Mouse (Mus musculus): ENCODE measurements around the gene Pianp. TPM values are rescaled to one million over a fixed set of nuclear protein-coding genes. Genes with fewer than 3 reads are reported as not detected.

The Pianp gene
- total RNA-seq (2021) = 1 to 10 TPM; 3.8 to 5.6 TPM
- long read RNA-seq, experiment 1, partial matches to known transcripts = 0 of 4 reads
- long read RNA-seq, experiment 1, other reads (novel, unspliced or antisense) = 1 of 4 reads
- long read RNA-seq, experiment 2 = 0 reads

GRCm38 (mm10) chr6:124996551-124997501, at the start of gene Pianp:
Pianp (plus strand) TSS chr6:124996694.
- peak; percentile 92 for DNase-seq

- no peak for DNase-seq
Measured at GRCm38 (mm10) chr6:124953991-124954715, 42.3 kb upstream of the Pianp start.

GRCm38 (mm10) chr6:124955212-124955611, 41.3 kb upstream of the Pianp start:
- DNase-seq = no peak

GRCm38 (mm10) chr6:124958127-124958526, 38.4 kb upstream of the Pianp start:
- DNase-seq = no peak

GRCm38 (mm10) chr6:124959960-124960359, 36.5 kb upstream of the Pianp start:
- DNase-seq = no peak

GRCm38 (mm10) chr6:124961021-124961420, 35.5 kb upstream of the Pianp start:
- DNase-seq = peak; percentile 60

- no peak for DNase-seq
Measured at GRCm38 (mm10) chr6:124964638-124965037, 31.9 kb upstream of the Pianp start.

- peak; percentile 99 for DNase-seq
Measured at GRCm38 (mm10) chr6:124965088-124965719, 31.3 kb upstream of the Pianp start, which contains the start of gene Cops7a. Cops7a (minus strand) TSS chr6:124965538.

- DNase-seq = peak; percentile 13
Measured at GRCm38 (mm10) chr6:124965747-124966146, 30.7 kb upstream of the Pianp start.

GRCm38 (mm10) chr6:124966466-124967118, 29.9 kb upstream of the Pianp start:
- peak; percentile 20 for DNase-seq

- peak; percentile 58 for DNase-seq
Measured at GRCm38 (mm10) chr6:124967766-124968165, 28.7 kb upstream of the Pianp start.

GRCm38 (mm10) chr6:124992241-124992640, 4.3 kb upstream of the Pianp start:
- no peak for DNase-seq

GRCm38 (mm10) chr6:124993365-124993764, 3.1 kb upstream of the Pianp start:
- DNase-seq = peak; percentile 49

- DNase-seq = peak; percentile 47
Measured at GRCm38 (mm10) chr6:124993876-124994275, 2.6 kb upstream of the Pianp start.

GRCm38 (mm10) chr6:124995246-124995645, 1.2 kb upstream of the Pianp start:
- DNase-seq = peak; percentile 72

- no peak for DNase-seq
Measured at GRCm38 (mm10) chr6:124995831-124996403, 577 bp upstream of the Pianp start.

- DNase-seq = no peak
Measured at GRCm38 (mm10) chr6:124998066-124998465, 1.6 kb downstream of the Pianp start.

GRCm38 (mm10) chr6:124999091-124999490, 2.6 kb downstream of the Pianp start:
- no peak for DNase-seq

- DNase-seq = no peak
Measured at GRCm38 (mm10) chr6:124999546-124999945, 3.1 kb downstream of the Pianp start.

- no peak for DNase-seq
Measured at GRCm38 (mm10) chr6:125003706-125004105, 7.2 kb downstream of the Pianp start.

- no peak for DNase-seq
Measured at GRCm38 (mm10) chr6:125005086-125005485, 8.6 kb downstream of the Pianp start.

Measured in adrenal gland, postnatal 10 days (tissue).